Mouse (Mus musculus): Measurements from ENCODE around the gene Cmss1.

DNA sequence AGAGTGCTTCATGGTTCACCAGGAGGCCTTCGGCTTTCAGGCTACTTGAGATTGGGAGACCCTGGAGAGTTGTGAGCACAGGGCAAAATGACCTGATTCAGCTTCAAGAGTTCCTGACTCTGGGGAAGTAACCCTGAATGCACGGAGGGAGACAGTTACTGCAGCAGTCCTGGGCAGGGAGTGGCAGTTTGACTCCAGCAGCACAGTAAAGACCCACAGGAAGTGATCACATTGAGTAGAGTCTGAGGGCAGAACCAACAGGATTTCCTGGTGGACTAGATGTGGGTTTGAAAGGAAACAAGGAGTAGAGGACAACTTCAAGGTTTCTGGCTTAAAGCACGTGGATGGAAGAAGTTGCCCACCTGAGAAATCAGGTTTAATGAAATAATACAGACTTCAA lies 172.0 kb downstream of the Cmss1 start:
- no peak for TF ChIP-seq POLR2A (IDR thresholded peaks at IDR 0.05; ENCODE audit: borderline replicate concordance, control insufficient read depth, low read depth, low read length)
- TF ChIP-seq CTCF (IDR thresholded peaks at IDR 0.05; ENCODE audit: control insufficient read depth, insufficient read depth, low read length): no peak

All from bone marrow, adult 2 months (tissue).